Mouse (Mus musculus) mesoderm, embryonic 11.5 days (tissue): ENCODE results near the gene Rab23.

Experiments used
- DNase-seq: peaks from one replicate; pipeline ENCODE4 v3.0.0-alpha.2; 2012; ENCODE audit warnings: low read depth, low spot score

Rab23 gene

DNA sequence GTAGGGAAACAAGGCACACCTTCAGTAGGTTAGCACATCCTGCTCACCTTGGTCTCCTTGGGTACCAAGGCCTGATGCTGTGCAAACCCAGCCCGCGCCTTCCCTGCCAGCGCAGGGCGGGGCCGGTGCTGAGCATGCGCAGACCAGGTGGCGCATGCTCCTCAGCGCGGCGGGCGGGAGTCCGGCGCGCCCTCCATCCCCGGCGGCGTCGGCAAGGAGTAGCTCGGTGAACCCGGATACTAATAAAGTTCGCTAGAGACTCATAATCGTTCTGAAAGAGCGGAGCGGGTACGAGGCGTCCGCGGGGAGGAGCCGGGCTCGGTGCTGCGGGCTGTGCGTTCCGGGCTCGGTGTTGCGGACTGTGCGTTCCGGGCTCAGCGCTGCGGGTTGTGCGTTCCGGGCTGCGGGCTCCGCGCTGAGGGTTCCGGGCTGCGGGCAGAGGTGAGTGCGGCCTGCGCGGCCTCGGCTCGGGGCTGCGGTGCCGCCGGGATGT, at the start of gene Rab23:
TSS of gene Rab23 (plus strand) at position 155 of the 493 bp plus-strand sequence.
- peak; percentile 89 for DNase-seq

DNA sequence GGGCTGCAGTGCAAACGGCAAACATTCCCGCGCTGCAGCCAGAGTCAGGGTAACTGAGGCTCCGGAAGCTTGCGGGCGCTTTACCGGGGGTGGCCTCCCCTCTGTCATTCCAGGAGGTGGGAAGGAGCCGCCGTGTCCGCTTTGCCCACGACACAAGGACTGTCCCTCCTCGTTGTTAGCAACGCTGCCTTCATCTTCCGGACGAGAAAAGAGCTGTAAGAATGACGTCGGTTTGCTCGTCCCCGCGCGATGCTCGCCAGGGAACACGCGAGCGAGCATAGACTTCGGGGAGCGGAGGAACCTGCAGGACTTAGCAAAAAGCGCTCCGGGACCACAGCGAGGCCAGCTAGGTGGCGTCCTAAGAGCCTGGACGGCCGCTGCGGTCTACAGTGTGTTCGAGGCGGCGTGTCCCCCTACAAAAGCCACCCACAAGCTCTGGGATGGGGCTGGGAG, 49.5 kb upstream of the Rab23 start:
- peak; percentile 80 for DNase-seq

- DNase-seq: no peak
These were observed 48.2 kb upstream of the Rab23 start for GRCm38 (mm10) chr1:33671441-33671840.

DNA sequence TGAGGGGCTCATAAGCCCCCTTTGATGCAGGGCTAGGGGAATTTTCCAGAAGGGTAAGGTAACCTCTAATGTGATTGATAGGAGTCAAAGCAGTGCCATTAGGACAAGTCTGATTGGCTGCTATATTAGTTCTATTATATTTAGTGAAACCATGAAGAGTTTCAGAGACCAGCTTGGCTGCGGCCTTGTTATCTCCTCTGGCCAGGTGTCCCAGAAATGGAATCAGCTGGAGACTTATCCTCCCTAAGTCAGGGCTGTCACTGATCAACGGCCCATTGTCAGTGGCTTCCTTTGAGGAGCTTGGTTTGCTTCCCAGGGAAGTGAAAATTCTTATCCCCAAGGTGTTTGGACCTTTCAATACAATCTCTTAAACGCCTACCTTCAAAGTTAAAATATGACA, 47.6 kb upstream of the Rab23 start:
- no peak for DNase-seq

DNA sequence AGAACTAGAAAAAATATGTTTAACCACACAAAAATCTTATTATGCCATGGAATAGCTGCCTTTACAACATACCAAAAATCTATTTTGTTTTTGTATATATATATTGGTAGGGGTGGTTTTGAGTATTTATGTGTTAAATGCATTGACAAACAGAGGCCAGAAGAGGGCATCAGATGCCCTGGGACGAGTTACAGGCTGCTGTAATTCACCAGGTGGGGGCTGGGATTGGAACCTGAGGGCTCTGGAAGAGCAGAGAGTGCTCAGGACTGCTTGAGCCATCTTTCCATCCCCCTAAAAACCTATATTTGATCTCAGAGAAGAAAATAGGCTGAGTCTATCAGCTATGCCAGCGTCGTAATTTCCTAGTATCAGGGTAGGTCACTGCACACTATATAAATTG, 47.2 kb upstream of the Rab23 start:
- peak; percentile 65 for DNase-seq

DNA sequence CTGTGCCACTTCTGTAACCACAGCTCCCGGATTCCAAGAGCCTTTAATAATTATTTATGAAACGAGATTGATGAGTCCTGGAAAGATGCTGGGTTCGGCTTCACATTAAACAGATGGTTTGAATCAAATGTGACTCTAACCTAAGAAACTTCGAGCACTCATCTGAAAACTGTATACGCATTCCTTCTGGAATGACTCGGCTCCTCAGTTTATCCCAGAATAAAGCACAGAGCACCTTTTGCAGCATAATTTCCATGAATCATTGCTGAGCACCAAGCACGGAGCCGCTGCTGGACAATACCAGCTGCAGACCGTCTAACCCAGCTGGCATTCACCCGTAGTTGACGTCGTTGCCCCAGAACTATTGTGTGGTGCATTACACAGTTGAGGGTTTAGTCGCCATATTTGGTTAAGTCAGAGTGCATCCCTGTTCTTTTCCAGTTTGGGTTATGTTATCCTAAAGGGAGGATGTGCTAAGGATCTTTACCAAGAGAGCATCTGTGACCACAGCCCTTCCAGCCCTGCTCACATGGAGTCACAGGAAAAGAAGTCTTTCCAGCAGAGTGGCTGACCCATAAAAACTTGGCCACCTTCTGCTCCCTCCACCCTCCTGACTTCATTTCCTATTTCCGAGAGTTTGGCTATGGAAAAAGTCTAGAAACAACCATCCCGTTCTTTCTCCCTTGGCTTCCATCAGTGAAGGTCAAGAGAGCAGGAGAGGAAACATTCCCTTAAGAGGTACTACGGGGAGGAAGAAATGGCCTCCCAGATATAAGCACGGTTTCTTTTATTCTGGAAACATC, 46.3 kb upstream of the Rab23 start:
- DNase-seq: no peak

DNA sequence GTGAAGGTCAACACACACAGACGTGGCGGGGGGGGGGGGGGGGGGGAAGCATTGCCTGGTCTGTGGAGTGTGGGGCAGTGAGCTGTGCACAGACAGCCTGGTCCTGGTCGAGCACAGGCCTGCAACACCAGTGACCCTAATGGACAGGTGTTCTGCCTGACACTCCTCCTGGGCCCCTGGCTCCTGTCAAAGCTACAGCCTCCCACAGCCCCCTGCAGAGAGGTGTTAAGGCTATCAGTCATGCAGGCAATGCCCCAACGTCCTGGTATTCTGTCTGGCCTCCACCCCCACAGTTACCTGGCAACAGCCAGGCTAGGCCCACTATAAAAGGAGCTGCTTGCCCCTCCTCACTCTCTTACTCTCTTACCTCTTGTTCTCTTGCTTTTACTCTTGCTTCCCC, 39.3 kb upstream of the Rab23 start:
- no peak for DNase-seq

GRCm38 (mm10) chr1:33680890-33681289, 38.8 kb upstream of the Rab23 start:
- no peak for DNase-seq

- peak; percentile 24 for DNase-seq
These were observed 35.2 kb upstream of the Rab23 start for GRCm38 (mm10) chr1:33684459-33684858.

GRCm38 (mm10) chr1:33688810-33689209, 30.9 kb upstream of the Rab23 start:
- DNase-seq: peak; percentile 40

DNA sequence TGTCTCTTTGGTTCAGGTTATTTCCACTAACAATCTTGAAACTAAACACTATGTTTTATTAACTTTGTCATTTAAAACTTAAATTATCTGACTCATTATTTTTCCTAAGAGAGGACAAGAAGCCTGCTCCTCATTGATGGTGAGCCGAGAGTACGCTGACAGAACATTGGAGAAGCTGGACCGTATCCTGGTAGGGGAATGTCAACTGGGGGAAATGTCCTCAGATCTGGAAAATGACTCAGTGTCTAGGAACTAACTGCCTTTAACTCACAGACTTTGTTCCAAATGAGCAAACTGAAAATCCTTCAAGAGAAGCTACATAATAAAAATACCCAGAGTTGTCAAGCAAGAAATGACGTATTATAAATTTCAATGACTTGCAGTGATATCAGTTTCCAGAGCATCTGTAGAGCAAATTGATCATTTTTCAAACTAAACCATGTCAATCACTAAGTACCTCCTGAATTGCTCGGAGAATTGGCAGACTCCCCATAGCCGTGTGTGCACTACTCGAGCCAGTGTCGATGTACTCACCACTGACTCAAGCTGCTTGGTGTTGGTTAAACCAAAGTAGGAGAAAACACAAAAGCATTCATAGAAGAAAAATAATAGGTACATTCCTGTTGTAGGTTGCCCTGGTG, 30.1 kb upstream of the Rab23 start:
- DNase-seq: no peak

GRCm38 (mm10) chr1:33690087-33690448, 29.6 kb upstream of the Rab23 start:
- DNase-seq: no peak

GRCm38 (mm10) chr1:33693893-33694292, 25.8 kb upstream of the Rab23 start:
- no peak for DNase-seq

GRCm38 (mm10) chr1:33696016-33696415, 23.7 kb upstream of the Rab23 start:
- DNase-seq: no peak

DNA sequence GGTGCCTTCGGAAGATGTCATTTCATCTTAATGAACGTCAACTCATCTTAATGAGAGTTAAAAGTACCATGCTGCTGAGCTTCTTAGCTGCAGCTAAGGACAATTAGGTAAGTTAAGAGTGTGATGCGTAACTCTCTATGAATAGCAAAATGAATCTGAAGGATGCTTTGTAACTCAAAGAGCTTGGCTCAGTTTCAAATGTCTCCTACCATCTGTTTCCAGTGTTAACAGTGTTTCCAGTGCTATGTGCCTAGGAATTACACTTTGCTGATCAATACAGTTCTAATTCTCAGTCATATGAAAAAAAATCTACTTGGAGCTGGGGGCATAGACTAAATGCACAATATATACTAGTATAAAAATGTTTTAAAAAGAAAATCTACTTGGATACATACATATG, 18.4 kb upstream of the Rab23 start:
- DNase-seq: no peak

- DNase-seq: no peak
These were observed 10.1 kb upstream of the Rab23 start for GRCm38 (mm10) chr1:33709615-33710014.

- DNase-seq: no peak
These were observed 7.7 kb upstream of the Rab23 start for GRCm38 (mm10) chr1:33712026-33712425.

DNA sequence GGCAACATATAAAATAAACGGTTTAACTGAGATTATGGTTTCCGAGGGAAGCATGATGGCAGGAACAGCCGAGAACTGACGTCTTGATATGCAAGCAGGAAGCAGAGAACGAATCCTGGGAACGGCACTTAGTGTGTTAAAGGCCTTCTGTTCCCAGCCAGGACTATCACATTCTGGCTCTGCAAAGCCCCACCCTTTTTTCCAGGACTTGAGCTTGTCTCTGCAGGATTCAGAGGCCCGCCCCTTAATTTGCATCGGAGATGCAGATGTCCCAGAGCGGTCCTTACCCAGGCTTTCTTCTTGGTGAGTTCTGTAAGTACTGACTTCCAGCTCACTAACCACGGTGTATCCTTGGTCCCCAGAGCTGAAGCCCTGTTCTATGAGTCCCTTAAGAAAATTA, 4.9 kb upstream of the Rab23 start:
- DNase-seq: peak; percentile 43

- no peak for DNase-seq
These were observed 2.1 kb upstream of the Rab23 start for GRCm38 (mm10) chr1:33717636-33718035.

GRCm38 (mm10) chr1:33720231-33720630, 544 bp downstream of the Rab23 start:
- DNase-seq: no peak

DNA sequence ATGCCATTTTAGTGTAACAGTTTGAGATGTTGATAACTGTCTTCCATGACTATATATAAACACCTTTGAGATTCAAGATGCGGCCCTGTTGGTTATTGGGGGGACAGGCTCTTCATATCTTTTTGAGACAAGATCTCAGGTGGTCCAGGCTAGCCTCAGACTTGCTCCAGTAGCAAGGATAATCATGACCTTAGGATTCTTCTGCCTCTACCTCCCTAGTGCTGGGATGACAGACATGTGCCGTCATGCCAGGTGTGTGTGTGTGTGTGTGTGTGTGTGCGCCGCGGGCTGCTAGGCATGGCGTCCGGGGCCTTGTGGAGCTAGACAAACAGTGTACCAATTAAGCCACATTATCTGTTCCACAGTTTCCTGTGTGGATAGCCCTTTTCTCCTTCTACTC, 1.3 kb downstream of the Rab23 start:
- no peak for DNase-seq

DNA sequence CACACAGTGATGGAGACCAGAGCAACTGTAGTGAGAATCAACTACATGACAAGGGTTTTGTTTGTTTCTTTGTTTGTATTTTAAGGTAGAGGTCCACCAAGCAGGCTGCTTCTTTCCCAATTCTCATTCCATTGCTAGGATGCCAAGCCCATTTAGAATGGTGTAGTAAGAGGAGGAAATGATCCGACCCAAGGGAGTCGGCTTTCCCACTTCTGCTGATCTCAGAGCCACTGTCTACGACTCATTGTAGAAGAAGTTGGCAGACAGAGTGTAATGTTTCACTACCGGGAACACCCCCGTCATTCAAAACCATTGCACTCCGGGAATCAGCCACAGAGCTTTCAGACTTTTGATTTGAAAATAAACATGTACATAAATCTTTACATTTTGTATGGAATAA, 4.8 kb downstream of the Rab23 start:
- DNase-seq: no peak

DNA sequence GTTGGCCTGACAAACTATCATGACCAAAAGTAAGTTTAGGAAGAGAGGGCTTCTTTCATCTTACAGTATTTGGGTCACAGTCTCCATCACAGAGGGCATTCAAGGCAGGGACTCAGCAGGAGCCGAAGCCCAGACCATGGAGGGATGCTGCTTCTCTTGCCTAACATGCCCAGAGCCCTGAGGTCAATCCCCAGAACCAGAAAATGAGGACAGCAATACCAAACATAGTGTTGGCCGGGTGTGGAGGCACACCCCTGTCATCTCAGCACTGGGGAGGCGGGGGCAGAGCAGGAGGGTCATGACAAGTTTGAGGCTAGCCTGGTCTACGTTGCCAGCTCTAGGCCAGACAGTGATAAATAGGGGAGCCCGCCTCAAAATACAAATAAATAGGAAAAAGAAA, 5.4 kb downstream of the Rab23 start:
- no peak for DNase-seq
